Mouse (Mus musculus): ENCODE data around the gene C1qtnf6. TPM values are rescaled to one million over a fixed set of nuclear protein-coding genes. Genes with fewer than 3 reads are reported as not detected.

Gene C1qtnf6
- polyA plus RNA-seq, 1 experiment from 2014 or later, result 40.7 TPM

DNA sequence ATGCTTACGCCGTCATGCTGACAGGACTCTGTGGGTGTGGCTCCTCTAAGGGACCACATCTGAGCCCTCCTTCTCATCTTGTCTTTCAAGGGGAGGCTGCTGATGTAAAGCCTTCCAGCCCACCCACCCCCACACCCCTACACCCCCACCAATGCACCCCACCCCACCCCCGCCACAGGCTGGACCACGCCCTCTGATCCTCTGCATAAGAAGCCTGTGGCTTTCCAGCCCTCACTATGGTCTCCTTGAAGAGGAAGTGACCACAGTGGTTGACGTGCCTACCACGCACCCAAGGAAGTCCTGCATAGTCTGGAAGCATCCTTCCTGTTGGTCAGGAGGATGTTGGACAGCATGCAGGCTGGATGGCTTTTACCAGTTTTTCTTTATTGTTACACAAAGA lies 15.5 kb downstream of the C1qtnf6 start:
- no peak overlapping the region for H3K4me2 ChIP-seq
- 74% methylated on average over 6 of the region's 6 CpGs for WGBS
- no peak for TF ChIP-seq CTCF (IDR thresholded peaks at IDR 0.05; ENCODE audit: low read depth)
- no peaks in the 10 kb centered on the region for H3K27me3 ChIP-seq (ENCODE audit: insufficient read depth, low read length)
- H3K4me3 ChIP-seq (ENCODE audit: low read depth, low read length), result no peak overlapping the region
- H3K36me3 ChIP-seq (ENCODE audit: insufficient read depth), result no peaks in the 10 kb centered on the region
- ATAC-seq (ENCODE audit: insufficient read depth) (no peak), DNase-seq (no peak)
- H3K4me1 ChIP-seq (ENCODE audit: insufficient read depth), result no peaks in the 10 kb centered on the region
- no peak overlapping the region for H3K27ac ChIP-seq (ENCODE audit: low read depth)
- no peak overlapping the region for H3K9ac ChIP-seq
- H3K9me3 ChIP-seq (ENCODE audit: low read depth, low read length), result no peaks in the 10 kb centered on the region

DNA sequence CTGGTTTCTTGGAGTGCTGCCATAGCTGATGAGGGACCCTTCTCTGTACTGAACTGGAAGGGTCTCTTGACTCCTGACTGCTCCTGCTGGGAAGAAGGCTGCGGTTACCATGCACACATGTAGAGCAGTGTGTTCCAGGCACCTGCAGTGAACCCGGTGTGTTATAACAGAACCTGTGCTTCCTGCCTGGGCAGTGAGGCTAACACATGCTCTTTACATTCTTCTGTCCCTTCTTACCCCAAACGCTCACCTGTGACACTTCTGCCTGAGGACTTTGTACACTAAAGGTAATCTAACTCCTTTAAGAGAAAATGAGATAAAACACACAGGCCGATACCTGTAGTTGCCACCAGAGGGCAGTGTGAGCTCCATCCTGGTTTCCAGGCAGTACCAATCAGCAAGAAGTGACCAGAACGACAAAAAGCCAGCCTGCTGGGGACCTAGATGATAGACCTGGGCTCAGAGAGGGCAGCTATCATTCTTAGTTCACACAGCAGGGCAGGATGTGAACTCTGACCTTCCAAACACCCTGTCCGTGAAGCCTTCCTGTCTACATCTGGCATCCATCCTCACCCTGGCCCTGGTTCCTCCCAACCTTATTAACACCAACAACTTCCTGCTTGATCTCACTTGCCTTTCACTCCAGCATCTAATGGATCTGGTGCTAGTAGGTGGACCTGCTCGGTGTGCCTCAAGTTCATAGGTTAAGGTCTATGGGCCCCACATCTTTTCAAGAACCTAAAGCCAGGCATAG lies 16.6 kb downstream of the C1qtnf6 start:
- Histone ChIP-seq H3K27ac (ENCODE audit: low read depth) (no peak overlapping the region), H3K4me1 (ENCODE audit: insufficient read depth) (0 out of 2 replicates have a peak, but pooled peaks cover 3% of the 10 kb centered on the region), H3K4me2 (no peak overlapping the region), H3K9me3 (ENCODE audit: low read depth, low read length) (no peaks in the 10 kb centered on the region), H3K36me3 (ENCODE audit: insufficient read depth) (no peaks in the 10 kb centered on the region), H3K4me3 (ENCODE audit: low read depth, low read length) (no peak overlapping the region), H3K27me3 (ENCODE audit: insufficient read depth, low read length) (no peaks in the 10 kb centered on the region), H3K9ac (no peak overlapping the region)
- DNase-seq, result peak; percentile 91
- 24% methylated on average over 7 of the region's 7 CpGs for WGBS
- peak; percentile 50 for ATAC-seq (ENCODE audit: insufficient read depth)
- peak; percentile 96 for TF ChIP-seq CTCF (IDR thresholded peaks at IDR 0.05; ENCODE audit: low read depth)

DNA sequence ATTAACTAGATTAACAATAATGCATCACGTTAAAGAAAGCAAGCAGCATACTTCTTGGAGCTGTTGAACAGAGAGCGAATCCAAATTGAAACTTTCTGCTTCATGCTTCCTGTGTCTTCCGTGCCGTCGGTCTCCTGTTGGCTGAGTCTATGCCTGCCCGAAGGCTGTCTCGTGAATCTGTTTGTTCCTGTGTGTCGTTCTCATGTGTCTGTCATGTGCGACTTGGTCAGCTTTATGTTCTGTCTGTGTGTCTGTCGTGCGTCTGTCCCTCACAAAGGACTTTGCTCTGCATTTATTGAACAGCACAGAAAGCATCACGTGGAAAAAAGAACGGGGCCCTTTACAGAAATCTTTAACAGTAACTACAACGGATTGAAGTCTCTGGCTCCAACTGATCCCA lies 18.2 kb downstream of the C1qtnf6 start:
- ATAC-seq (ENCODE audit: insufficient read depth), result no peak
- Histone ChIP-seq H3K27me3 (ENCODE audit: insufficient read depth, low read length) (no peaks in the 10 kb centered on the region), H3K27ac (ENCODE audit: low read depth) (no peak overlapping the region), H3K36me3 (ENCODE audit: insufficient read depth) (no peaks in the 10 kb centered on the region), H3K9me3 (ENCODE audit: low read depth, low read length) (no peaks in the 10 kb centered on the region), H3K4me3 (ENCODE audit: low read depth, low read length) (no peak overlapping the region), H3K4me2 (no peak overlapping the region), H3K4me1 (ENCODE audit: insufficient read depth) (0 out of 2 replicates have a peak, but pooled peaks cover 3% of the 10 kb centered on the region), H3K9ac (no peak overlapping the region)
- no peak for TF ChIP-seq CTCF (IDR thresholded peaks at IDR 0.05; ENCODE audit: low read depth)
- 79% methylated on average over 14 of the region's 14 CpGs for WGBS
- DNase-seq, result no peak

DNA sequence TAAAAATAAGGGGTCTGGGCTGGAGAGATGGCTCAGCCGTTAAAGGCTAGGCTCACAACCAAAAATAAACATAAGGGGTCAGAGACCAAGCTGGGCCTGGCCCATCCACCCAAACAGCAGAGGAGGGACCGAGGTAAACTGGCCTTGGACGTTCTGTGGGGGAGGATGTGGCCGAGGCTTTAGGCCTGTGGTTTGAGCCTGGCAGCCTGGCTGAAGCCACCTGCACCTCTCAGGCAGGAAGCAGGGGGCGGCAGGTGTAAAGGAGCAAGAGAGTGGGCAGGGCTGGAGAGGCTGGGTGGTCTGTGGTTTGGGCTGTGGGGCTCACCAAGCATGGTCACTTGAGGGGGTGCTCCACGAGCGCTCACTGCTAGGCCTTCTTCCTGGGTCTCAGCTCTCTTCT lies 19.3 kb downstream of the C1qtnf6 start:
- no peak for ATAC-seq (ENCODE audit: insufficient read depth)
- 52% methylated on average over 7 of the region's 7 CpGs for WGBS
- no peak overlapping the region for H3K4me2 ChIP-seq

DNA sequence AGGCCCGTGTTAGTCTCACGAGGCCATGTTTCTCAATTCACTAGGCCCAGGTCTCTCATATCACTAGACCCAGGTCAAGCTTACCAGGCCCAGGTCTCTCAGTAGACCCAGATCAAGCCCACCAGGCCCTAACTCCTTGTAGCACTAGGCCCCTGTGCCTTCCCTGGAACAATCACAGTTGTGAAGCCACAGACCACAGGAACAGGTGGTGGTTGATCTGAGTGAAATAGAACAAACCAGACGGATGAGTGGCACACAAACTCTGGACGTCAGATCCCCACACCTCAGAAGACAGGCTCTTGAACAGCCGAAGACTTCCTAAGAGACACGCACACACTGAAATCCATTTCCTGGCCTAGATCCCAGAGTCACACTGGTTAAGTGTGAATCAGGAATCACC lies 20.5 kb downstream of the C1qtnf6 start:
- H3K36me3 ChIP-seq (ENCODE audit: insufficient read depth), result no peaks in the 10 kb centered on the region
- DNase-seq, result no peak
- 0 out of 2 replicates have a peak, but pooled peaks cover 3% of the 10 kb centered on the region for H3K4me1 ChIP-seq (ENCODE audit: insufficient read depth)
- no peak for ATAC-seq (ENCODE audit: insufficient read depth)
- H3K9ac ChIP-seq, result peak overlapping the region; percentile 2; the same call in 1 of the 2 replicates
- no peak for TF ChIP-seq CTCF (IDR thresholded peaks at IDR 0.05; ENCODE audit: low read depth)
- H3K27ac ChIP-seq (ENCODE audit: low read depth), result no peak overlapping the region
- H3K9me3 ChIP-seq (ENCODE audit: low read depth, low read length), result no peaks in the 10 kb centered on the region
- H3K4me2 ChIP-seq, result no peak overlapping the region
- H3K4me3 ChIP-seq (ENCODE audit: low read depth, low read length), result no peak overlapping the region
- 80% methylated on average over 6 of the region's 6 CpGs for WGBS
- no peaks in the 10 kb centered on the region for H3K27me3 ChIP-seq (ENCODE audit: insufficient read depth, low read length)

More for the DNA sequence above, 19.3 kb downstream of the C1qtnf6 start:
- no peaks in the 10 kb centered on the region for H3K9me3 ChIP-seq (ENCODE audit: low read depth, low read length)
- TF ChIP-seq CTCF (IDR thresholded peaks at IDR 0.05; ENCODE audit: low read depth), result no peak
- H3K4me3 ChIP-seq (ENCODE audit: low read depth, low read length), result no peak overlapping the region
- H3K4me1 ChIP-seq (ENCODE audit: insufficient read depth), result 0 out of 2 replicates have a peak, but pooled peaks cover 3% of the 10 kb centered on the region
- no peak overlapping the region for H3K9ac ChIP-seq
- H3K36me3 ChIP-seq (ENCODE audit: insufficient read depth), result no peaks in the 10 kb centered on the region
- DNase-seq, result no peak
- no peak overlapping the region for H3K27ac ChIP-seq (ENCODE audit: low read depth)
- no peaks in the 10 kb centered on the region for H3K27me3 ChIP-seq (ENCODE audit: insufficient read depth, low read length)

DNA sequence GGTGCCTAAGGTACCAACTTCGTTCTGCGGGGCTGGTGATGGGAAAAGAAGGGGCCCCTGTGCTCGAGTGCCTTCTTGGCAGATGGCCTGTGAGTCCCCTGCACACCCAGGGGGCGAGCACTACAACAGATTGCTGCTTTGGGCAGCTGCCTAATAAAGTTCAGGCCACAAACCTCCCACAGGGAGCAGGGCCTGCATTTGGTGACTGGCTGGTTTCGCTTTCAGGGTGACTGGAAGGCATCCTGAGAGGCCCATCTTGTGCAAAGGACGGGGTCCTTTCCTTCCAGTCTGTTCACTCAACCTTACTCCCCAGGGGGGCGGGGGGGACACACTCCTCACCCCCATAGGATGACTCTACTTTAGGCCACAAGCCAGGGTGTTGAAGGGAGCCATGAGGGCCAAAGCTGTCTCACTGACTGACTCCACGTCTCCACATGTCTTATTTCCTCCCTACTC lies 21.1 kb downstream of the C1qtnf6 start:
- 65% methylated on average over 8 of the region's 8 CpGs for WGBS
- H3K36me3 ChIP-seq (ENCODE audit: insufficient read depth), result no peaks in the 10 kb centered on the region
- H3K9ac ChIP-seq, result no peak overlapping the region; the same call in 1 of the 2 replicates
- H3K4me3 ChIP-seq (ENCODE audit: low read depth, low read length), result no peak overlapping the region
- TF ChIP-seq CTCF (IDR thresholded peaks at IDR 0.05; ENCODE audit: low read depth), result no peak
- H3K4me2 ChIP-seq, result no peak overlapping the region
- 0 out of 2 replicates have a peak, but pooled peaks cover 3% of the 10 kb centered on the region for H3K4me1 ChIP-seq (ENCODE audit: insufficient read depth)
- DNase-seq (no peak), ATAC-seq (ENCODE audit: insufficient read depth) (no peak)
- H3K9me3 ChIP-seq (ENCODE audit: low read depth, low read length), result no peaks in the 10 kb centered on the region
- peak overlapping the region; percentile 24; the same call in 1 of the 2 replicates for H3K27ac ChIP-seq (ENCODE audit: low read depth)
- no peaks in the 10 kb centered on the region for H3K27me3 ChIP-seq (ENCODE audit: insufficient read depth, low read length)

DNA sequence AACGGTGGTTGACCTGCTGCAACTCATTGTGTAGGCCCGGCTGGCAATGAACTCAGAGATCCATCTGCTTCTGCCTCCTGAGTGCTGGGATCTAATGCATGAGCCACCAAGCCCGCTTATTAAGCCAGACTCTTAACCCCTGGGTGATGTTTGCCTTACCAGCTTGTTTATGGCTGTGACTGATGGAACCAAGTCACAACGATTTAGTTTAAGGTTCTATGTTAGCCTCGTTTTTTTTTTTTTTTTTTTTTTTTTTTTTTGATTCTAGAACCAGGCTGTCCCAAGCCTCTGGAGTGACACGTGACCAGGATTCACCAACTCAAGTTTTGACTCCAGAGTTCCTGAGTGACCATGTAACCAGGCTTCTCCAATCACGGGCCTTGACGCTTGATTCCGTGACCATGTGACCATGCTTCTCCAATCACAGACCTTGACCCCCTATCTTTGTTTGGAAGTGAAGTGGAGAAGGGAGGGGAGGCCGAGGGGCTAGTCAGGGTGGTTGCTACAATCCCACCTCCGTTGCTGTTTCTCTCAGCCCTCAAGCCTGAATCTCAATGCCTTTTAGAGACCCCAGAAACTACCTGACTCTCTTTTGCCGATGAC lies 21.8 kb downstream of the C1qtnf6 start:
- Histone ChIP-seq H3K27me3 (ENCODE audit: insufficient read depth, low read length) (no peaks in the 10 kb centered on the region), H3K9me3 (ENCODE audit: low read depth, low read length) (no peaks in the 10 kb centered on the region), H3K4me3 (ENCODE audit: low read depth, low read length) (no peak overlapping the region), H3K27ac (ENCODE audit: low read depth) (no peak overlapping the region), H3K36me3 (ENCODE audit: insufficient read depth) (no peaks in the 10 kb centered on the region), H3K9ac (peak overlapping the region; percentile 29; the same call in 1 of the 2 replicates), H3K4me2 (no peak overlapping the region), H3K4me1 (ENCODE audit: insufficient read depth) (0 out of 2 replicates have a peak, but pooled peaks cover 3% of the 10 kb centered on the region)
- no peak for TF ChIP-seq CTCF (IDR thresholded peaks at IDR 0.05; ENCODE audit: low read depth)
- 41% methylated on average over 12 of the region's 12 CpGs for WGBS
- peak; percentile 41; the same call in 1 of the 2 replicates for ATAC-seq (ENCODE audit: insufficient read depth)
- DNase-seq, result peak; percentile 56

All from lung, embryonic 14.5 days (tissue).